Mouse (Mus musculus) lung, postnatal 10 days (tissue): ENCODE measurements at regions not wholly inside any gene's neighbourhood (a gene's known extent, or its start where the extent isn't known, plus 50 kb on each side); places are given as distances from the start of the nearest gene placed in this dataset.

Experiments
- DNase-seq: peaks from one replicate; pipeline ENCODE4 v3.0.0; 2021

DNA sequence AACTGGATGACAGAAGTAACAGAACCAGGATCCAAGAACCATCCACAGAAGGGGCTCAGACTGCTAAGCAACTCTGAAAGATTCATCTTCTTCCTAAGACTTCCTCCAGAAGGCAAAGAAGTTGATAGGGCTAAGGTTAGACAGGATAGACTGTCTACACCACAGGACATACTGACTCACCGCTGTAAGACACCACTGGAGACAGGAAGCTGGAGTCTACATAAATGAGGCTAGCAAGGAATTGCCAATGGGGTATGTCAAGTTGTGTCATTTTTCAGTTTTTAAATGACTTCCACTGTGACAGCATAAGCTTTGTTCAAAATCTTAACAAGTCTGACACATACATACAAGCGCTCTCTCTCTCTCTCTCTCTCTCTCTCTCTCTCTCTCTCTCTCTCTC, 645.4 kb upstream of the Gm10131 start:
- DNase-seq, result no peak

DNA sequence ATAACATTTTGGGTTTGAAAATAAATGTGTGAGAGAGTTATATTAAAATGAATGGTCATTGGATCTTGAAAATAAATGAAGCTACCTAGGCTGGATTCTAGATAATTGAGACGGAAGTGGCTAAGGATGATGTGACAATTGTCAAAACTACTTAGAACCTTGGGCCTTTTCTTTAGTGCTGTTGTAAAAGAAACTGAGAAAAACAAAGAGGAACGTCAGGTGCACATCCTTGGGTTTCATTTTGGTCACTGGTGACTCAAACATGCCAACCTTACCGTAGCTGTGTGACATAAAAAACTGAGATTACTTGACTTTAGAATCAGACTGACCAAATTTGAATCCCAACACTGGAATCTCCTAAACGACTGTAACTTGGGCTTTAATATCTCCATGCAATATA, 644.6 kb upstream of the Gm10131 start:
- DNase-seq, result no peak

DNA sequence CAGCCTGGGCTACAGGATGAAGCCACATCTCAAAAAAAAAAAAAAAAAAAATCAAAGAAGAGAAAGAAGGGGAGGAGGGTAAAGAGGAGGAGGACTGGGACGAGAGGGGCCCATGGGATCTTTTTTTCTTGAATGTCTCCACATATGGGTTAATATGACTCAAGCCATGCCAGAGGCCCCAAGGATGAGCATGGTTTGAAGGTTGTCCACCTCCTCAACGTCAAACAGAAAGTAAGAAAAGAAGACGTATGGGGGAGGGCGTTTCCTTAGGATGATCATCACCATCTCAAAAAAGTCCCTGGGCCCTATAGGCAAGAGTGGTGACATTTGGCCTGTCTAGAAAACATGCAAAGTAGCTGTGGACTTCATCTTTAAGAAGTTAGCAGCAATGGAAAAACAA, 643.9 kb upstream of the Gm10131 start:
- DNase-seq, result no peak

- no peak for DNase-seq
Measured at GRCm38 (mm10) chr8:34753046-34753445, 641.5 kb upstream of the Gm10131 start.

DNA sequence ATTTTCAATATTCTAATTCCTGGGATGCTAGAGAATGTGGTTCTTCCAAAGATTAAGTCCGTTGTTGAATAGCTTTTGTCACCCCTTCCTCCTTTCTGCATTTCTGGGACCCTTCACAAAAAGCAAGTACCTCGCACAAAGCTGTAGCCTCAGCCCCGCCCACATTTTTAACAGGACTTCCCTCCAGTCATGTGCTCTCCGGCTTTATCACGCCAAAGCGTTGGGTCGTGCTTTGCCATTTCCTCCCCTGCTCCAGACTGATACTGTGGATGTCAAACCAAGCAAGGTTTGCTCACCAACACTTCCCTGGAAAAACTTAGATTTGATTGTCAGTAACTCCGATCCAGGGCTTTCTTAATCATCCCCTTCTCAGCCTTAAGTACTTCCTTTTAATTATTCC, 637.0 kb upstream of the Gm10131 start:
- DNase-seq, result no peak

DNA sequence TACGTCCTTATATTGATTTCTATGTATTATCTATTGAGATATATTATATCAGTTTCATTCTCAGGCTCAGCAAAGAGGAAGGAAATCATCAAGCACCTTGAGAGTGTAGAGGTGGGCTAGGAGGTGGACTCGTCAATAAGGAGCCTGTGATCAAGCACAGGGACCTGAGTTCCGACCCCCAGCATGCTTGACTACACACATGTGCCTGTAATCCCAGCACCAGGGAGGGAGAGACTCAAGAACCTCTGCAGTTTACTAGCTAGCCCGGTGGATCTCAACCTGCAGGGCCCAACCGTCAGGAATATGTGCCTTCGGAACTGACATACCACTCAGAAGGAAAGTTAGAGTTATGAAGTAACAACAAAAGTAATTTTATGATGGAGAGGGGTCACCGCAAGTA, 634.2 kb upstream of the Gm10131 start:
- DNase-seq, result no peak

GRCm38 (mm10) chr8:34744682-34745081, 633.1 kb upstream of the Gm10131 start:
- no peak for DNase-seq

GRCm38 (mm10) chr8:34744179-34744578, 632.6 kb upstream of the Gm10131 start:
- no peak for DNase-seq

GRCm38 (mm10) chr8:34743137-34743536, 631.6 kb upstream of the Gm10131 start:
- no peak for DNase-seq

DNA sequence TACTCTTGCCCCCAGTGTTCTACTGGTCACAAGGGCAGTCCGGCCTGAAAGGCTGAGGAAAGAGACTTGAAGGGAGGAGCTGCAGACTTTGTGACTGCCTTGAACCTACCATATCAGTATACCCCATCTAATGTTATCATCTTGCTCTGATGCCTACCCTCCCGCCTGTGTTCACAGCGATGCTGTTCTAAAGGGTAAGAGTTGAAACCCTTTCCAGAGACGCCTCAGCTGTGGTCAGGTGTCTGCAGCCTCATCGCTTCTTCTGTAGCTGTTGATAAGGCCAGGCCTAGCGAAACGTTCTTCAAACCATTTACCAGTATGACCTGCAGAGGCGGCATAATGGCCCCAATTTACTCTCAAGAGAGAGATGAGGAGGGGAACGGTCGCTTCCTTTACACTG, 629.3 kb upstream of the Gm10131 start:
- DNase-seq, result no peak

DNA sequence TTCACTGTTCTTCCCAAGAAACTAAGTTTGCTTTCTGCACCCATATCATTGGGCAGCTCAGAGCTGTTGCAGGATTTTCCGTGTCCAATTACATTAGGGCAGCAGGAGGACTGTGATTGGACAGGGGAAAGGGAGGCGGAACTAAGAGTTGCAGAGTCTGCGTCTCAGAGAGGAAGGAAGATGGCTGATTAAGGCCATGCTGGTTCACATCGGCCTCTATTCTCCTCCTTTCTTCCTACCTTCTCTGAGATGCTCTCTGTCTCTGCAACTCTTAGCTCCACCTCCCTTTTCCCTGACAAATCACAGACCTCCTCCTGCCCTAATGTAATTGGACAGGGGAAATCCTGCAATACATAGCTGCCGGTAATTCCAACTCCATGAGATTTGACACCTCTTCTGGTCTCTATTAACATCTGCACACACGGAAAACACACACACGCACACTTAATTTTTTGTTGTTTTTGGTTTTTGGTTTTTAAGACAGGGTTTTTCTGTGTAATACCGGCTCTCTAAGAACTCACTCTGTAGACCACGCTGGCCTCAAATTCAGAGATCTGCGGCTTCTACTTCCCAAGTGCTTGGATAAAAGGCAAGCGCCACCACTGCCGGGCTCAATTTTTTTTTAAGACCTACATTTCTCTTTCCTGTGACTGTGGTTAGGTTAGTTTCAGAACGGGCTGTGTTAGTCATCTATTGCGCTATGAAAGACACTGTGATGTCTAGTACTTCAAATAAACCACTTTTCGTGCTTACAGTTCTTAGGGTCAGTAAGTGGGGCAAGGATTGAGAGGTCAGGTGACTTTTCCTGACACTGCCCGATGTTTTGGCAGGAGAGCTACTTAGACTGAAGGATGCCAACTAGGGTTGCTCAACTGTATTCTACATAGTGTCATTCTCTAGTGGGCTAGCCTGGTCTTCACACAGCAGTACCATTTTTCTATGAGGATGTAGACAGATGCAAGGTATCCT, 628.6 kb upstream of the Gm10131 start:
- no peak for DNase-seq

- no peak for DNase-seq
Measured at GRCm38 (mm10) chr8:34736214-34736613, 624.7 kb upstream of the Gm10131 start.

GRCm38 (mm10) chr8:34735006-34735405, 623.5 kb upstream of the Gm10131 start:
- no peak for DNase-seq

DNA sequence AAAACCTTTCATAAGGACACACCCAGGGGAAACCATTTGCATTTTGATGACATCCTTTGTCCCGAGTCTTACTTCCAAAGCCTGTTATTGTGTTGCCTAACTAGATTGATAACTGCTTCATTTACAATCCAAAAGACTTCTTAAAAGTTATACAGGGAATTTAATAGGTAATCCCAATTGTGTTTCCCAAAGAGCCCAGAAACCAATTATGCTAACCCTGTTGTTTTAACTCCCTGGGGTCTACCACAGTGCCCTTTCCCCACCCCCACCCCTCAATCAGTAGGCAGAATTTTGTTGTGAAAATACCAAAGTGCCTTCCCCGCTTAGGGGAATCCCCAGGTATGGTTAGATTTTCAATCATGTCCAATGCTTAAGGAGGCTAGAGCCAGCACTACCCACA, 621.3 kb upstream of the Gm10131 start:
- DNase-seq, result no peak

GRCm38 (mm10) chr8:34732362-34732761, 620.8 kb upstream of the Gm10131 start:
- no peak for DNase-seq

GRCm38 (mm10) chr8:34731096-34731999, 619.8 kb upstream of the Gm10131 start:
- DNase-seq, result no peak

GRCm38 (mm10) chr8:34729585-34729984, 618.0 kb upstream of the Gm10131 start:
- DNase-seq, result no peak

DNA sequence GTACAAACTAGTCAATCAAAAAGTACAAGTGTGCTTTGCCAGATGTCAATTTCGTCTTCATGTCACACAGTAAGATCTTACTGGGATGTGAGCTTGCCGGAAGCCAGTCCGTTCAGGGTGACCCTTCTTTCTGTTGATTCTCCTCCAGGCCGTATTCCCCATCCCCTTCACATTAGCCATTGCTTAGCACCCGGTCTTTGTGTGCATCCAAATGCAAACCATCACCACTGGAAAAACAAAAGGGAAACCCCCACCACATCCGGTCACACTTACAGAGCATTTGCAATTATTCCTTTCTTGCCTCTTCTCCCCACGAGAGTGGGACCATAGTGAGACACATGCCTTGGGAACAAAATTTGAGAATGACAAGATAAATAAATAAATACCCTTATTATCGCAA, 616.2 kb upstream of the Gm10131 start:
- no peak for DNase-seq

DNA sequence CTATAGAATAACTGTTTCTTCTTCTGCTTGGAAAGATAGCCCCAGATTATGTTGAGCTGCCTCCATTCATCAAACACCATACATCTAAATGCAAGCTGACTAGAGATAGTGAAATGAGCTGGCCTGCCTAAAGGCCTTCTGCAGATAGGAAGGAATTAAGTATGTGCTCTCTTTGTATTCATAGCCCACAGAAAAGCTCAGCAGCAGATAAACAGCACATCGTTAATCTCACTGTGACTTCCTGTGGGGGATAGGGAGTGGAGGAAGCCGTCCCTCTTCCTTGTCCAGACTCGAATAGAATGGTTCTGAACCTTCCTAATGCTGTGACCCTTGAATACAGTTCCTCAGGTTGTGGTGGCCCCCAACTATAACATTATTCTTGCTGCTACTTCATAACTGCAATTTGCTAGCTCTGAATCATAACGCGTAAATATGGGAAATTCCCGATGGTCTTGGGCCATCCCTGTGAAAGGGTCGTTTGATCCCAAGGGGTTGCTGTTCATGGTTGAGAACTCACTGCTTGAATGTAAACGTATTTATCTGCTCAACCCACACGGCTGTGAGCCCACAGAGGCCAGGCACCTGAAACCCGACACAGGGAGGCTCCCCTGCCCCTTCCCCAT, 614.7 kb upstream of the Gm10131 start:
- no peak for DNase-seq

- DNase-seq, result no peak
Measured at GRCm38 (mm10) chr8:34725546-34725945, 614.0 kb upstream of the Gm10131 start.

- no peak for DNase-seq
Measured at GRCm38 (mm10) chr8:34709911-34710733, 598.6 kb upstream of the Gm10131 start.

DNA sequence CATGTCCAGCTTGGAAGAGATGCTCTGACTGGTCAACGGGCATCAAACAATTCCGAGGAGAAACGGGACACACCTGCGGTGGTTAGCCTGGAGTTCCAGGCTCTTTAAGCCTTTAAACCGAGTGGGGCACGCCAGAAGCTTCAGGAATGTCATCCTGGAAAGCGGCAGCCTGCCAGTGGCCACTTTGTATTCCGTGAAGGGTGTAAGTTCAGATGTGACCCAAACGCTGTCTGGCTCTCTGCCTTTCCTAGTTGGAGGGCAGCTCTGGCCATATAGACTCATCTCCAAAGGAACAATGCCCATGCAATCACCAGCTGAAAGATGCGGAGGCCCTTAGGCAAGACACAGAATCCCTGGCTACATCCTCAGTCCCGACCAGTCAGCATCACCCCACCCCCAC, 597.8 kb upstream of the Gm10131 start:
- DNase-seq, result peak; percentile 22
